Mouse (Mus musculus) erythroblast, embryonic 14.5 days (primary cell): ENCODE data around the gene Pnldc1. TPM values are rescaled to one million over a fixed set of nuclear protein-coding genes. Genes with fewer than 3 reads are reported as not detected.
"Not testable (repeated sequence)": the region's sequence is repeated elsewhere in the genome, so short reads cannot be mapped to it uniquely, and the experiment has no call there.

Source experiments
- H3K27me3 ChIP-seq: 2 replicates; pipeline ENCODE4 v1.6.1; 2012; ENCODE audit warnings: inconsistent platforms; ENCODE audit not compliant: control insufficient read depth
- H3K36me3 ChIP-seq: 2 replicates; pipeline ENCODE4 v1.6.1; 2012; ENCODE audit warnings: mild to moderate bottlenecking, inconsistent platforms; ENCODE audit not compliant: control insufficient read depth
- H3K4me1 ChIP-seq: 2 replicates; pipeline ENCODE4 v1.6.1; 2012; ENCODE audit warnings: inconsistent platforms; ENCODE audit not compliant: control insufficient read depth
- H3K4me3 ChIP-seq: replicated peaks from 2 replicates; pipeline ENCODE3; 2012; ENCODE audit warnings: moderate library complexity, mild to moderate bottlenecking, inconsistent platforms
- H3K9me3 ChIP-seq: 2 replicates; pipeline ENCODE4 v1.6.1; 2012; ENCODE audit warnings: low read length, inconsistent platforms, mixed read lengths; ENCODE audit not compliant: control insufficient read depth
- GATA1 ChIP-seq: IDR thresholded peaks from 2 replicates; pipeline ENCODE4 v1.6.1; 2012; ENCODE audit warnings: low read length, inconsistent platforms, mixed read lengths
- TAL1 ChIP-seq: IDR thresholded peaks from 3 replicates; pipeline ENCODE4 v1.6.1; 2012; ENCODE audit warnings: low read length, inconsistent platforms, mixed read lengths
- polyA plus RNA-seq: library from polyadenylated mRNA; stranded (reverse); fragments of >175 nt; gene quantifications from 2 replicates; pipeline ENCODE4 v1.2.3, GENCODE M21; 2012

Gene Pnldc1
- 0.02 and 0.06 TPM in 2 replicates for polyA plus RNA-seq

GRCm38 (mm10) chr17:12909361-12910280 lies at the start of gene Pnldc1:
TSS of gene Pnldc1 (minus strand) at chr17:12910230.
- Histone ChIP-seq H3K27me3 (no peaks in the 10 kb centered on the region), H3K36me3 (peaks cover 80% of the 10 kb centered on the region)
- TF ChIP-seq TAL1, result no peak
- no peak for TF ChIP-seq GATA1

DNA sequence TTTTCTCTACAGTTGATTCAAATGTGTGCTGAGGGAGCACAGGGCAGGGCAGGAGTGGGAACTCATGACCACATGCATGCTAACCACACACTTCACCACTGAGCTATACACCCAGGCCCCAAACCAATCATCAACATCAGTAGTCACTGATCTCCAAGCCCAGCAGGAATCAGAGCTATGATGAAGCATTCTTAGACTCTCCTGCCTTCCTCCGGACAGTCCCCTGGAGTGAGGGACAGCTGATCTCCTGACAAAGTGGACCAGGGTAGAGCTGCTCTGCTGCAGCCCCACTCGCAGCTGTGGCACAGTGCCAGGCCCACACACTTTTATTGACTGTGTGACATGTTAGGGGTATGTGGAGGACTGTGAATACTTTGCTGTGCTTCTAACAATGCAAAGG lies 49.3 kb upstream of the Pnldc1 start:
- H3K4me3 ChIP-seq, H3K9me3 ChIP-seq, H3K27me3 ChIP-seq: not testable (repeated sequence)
- Histone ChIP-seq H3K36me3 (peaks cover 23% of the 10 kb centered on the region), H3K4me1 (peaks cover 20% of the 10 kb centered on the region)

More at GRCm38 (mm10) chr17:12909361-12910280, at the start of gene Pnldc1:
- Histone ChIP-seq H3K9me3 (no peaks in the 10 kb centered on the region), H3K4me1 (peaks cover 4% of the 10 kb centered on the region), H3K4me3 (no peak within 1 kb of the TSS)

DNA sequence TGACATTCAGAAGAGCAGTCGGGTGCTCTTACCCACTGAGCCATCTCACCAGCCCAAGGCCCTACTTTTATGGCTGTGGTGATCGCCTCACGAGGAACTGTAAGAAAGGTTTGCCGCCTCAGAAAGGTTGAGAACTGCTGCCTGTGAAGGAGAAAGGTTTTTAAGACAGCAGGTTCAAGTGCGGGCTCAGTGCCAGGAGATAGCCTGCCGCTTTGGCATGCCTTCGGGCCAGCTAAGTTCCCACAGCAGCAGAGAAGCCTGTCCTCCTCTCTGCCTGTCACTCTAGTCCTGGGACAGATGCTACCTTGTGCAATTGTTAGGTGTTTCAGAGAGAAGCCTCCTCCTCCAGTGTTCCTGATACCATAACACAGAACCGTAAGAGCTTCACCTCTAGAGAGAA lies 46.6 kb upstream of the Pnldc1 start:
- no peak for TF ChIP-seq TAL1
- TF ChIP-seq GATA1, result no peak
- Histone ChIP-seq H3K4me1 (peaks cover 16% of the 10 kb centered on the region), H3K36me3 (peaks cover 45% of the 10 kb centered on the region), H3K27me3 (no peaks in the 10 kb centered on the region), H3K4me3 (no peak overlapping the region), H3K9me3 (no peaks in the 10 kb centered on the region)

GRCm38 (mm10) chr17:12949669-12950068 lies 39.6 kb upstream of the Pnldc1 start:
- no peak for TF ChIP-seq GATA1
- TF ChIP-seq TAL1, result no peak
- H3K4me1 ChIP-seq, result no peaks in the 10 kb centered on the region; the same call in 1 of the 2 replicates
- no peaks in the 10 kb centered on the region for H3K9me3 ChIP-seq
- no peak overlapping the region for H3K4me3 ChIP-seq
- H3K36me3 ChIP-seq, result peaks cover 79% of the 10 kb centered on the region
- H3K27me3 ChIP-seq, result no peaks in the 10 kb centered on the region

- no peaks in the 10 kb centered on the region for H3K27me3 ChIP-seq
These were observed 32.6 kb upstream of the Pnldc1 start for GRCm38 (mm10) chr17:12942459-12943162.

GRCm38 (mm10) chr17:12941543-12942260 lies 31.7 kb upstream of the Pnldc1 start:
- H3K4me3 ChIP-seq, result no peak overlapping the region
- TF ChIP-seq TAL1, result no peak
- no peak for TF ChIP-seq GATA1

More at GRCm38 (mm10) chr17:12942459-12943162, 32.6 kb upstream of the Pnldc1 start:
- H3K36me3 ChIP-seq, result peaks cover 50% of the 10 kb centered on the region
- peaks cover 23% of the 10 kb centered on the region for H3K4me1 ChIP-seq
- TF ChIP-seq GATA1, result no peak
- TF ChIP-seq TAL1, result no peak
- no peaks in the 10 kb centered on the region for H3K9me3 ChIP-seq
- H3K4me3 ChIP-seq, result no peak overlapping the region

GRCm38 (mm10) chr17:12940151-12940805 lies 30.2 kb upstream of the Pnldc1 start, which contains the start of gene Acat3:
TSS of gene Acat3 (minus strand) at chr17:12940600.
- Histone ChIP-seq H3K27me3 (no peaks in the 10 kb centered on the region), H3K36me3 (peaks cover 31% of the 10 kb centered on the region), H3K9me3 (no peaks in the 10 kb centered on the region), H3K4me3 (peak within 1 kb of the TSS; percentile 50), H3K4me1 (peaks cover 23% of the 10 kb centered on the region)
- TF ChIP-seq TAL1, result no peak

More at GRCm38 (mm10) chr17:12941543-12942260, 31.7 kb upstream of the Pnldc1 start:
- H3K9me3 ChIP-seq, result no peaks in the 10 kb centered on the region
- H3K4me1 ChIP-seq, result peaks cover 23% of the 10 kb centered on the region
- H3K27me3 ChIP-seq, result no peaks in the 10 kb centered on the region
- peaks cover 44% of the 10 kb centered on the region for H3K36me3 ChIP-seq

GRCm38 (mm10) chr17:12939377-12940148 lies 29.5 kb upstream of the Pnldc1 start:
- H3K27me3 ChIP-seq, H3K9me3 ChIP-seq: not testable (repeated sequence)
- Histone ChIP-seq H3K4me3 (peak overlapping the region; percentile 50), H3K4me1 (peaks cover 23% of the 10 kb centered on the region), H3K36me3 (peaks cover 24% of the 10 kb centered on the region)
